Mouse (Mus musculus) layer of hippocampus, postnatal 10 days (tissue): ENCODE results near the gene Rtp3. TPM values are rescaled to one million over a fixed set of nuclear protein-coding genes. Genes with fewer than 3 reads are reported as not detected.

Experiments
- DNase-seq, 2 experiments: peaks; one replicate each; pipeline ENCODE4 v3.0.0; 2021; ENCODE audit warnings: low spot score in 2 of 2
- total RNA-seq, 2 experiments: library from RNA; stranded (reverse); gene quantifications; 2 replicates each; pipeline ENCODE4 v1.2.3; 2021

The Rtp3 gene
- total RNA-seq, 2 experiments from 2014 or later, result 0.21 TPM; not detected in 1

DNA sequence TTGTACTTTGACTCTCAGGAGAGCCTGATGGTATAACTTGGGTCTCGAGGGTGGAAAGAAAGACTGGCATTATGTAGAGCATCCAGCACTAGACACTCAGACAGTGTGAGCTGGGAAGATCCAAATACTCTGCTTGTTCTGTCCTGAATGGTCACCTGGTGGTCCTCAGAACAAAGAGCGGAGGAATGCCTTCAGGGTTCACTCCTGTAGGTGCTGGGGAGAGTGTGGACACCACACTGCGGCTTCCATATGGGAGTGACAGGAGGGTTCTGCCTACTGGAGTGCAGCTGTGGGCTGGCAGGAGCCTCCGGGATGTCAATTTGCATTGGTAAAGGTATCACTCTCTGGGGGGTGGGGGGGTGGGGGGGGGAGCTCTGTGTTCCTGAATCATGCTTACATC, 8.0 kb downstream of the Rtp3 start:
- no peak for DNase-seq

GRCm38 (mm10) chr9:110979411-110979810, 11.0 kb downstream of the Rtp3 start:
- no peak for DNase-seq

GRCm38 (mm10) chr9:110965910-110966231, 24.5 kb downstream of the Rtp3 start:
- no peak for DNase-seq

GRCm38 (mm10) chr9:110965062-110965909, 25.1 kb downstream of the Rtp3 start:
- no peak for DNase-seq

DNA sequence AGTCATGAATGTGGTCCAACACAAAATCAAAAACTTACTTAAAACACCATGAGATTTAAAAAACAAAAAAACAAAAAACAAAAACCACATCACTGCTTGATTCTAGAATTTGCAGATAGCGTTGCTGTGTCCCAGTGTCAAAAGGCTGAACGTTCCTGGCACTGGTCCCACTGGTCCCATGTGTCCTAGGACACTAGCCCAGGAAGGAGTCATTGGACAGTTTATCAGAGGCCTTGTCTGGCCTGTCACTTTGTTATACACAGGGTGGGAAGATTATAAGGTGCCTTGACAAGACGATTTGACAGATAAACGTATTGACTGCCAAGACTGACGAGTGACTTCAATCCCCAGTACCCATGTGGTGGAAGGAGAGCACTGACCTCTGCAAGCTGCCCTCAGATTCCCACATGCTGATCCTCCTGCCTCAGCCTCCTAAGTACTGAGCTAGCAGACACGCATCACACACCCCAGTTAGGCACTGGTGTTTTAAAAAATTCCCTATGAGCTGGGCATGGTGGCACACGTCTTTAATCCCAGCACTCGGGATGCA, 26.7 kb downstream of the Rtp3 start:
- no peak for DNase-seq

- no peak for DNase-seq
Measured at GRCm38 (mm10) chr9:110961386-110961785, 29.0 kb downstream of the Rtp3 start.

DNA sequence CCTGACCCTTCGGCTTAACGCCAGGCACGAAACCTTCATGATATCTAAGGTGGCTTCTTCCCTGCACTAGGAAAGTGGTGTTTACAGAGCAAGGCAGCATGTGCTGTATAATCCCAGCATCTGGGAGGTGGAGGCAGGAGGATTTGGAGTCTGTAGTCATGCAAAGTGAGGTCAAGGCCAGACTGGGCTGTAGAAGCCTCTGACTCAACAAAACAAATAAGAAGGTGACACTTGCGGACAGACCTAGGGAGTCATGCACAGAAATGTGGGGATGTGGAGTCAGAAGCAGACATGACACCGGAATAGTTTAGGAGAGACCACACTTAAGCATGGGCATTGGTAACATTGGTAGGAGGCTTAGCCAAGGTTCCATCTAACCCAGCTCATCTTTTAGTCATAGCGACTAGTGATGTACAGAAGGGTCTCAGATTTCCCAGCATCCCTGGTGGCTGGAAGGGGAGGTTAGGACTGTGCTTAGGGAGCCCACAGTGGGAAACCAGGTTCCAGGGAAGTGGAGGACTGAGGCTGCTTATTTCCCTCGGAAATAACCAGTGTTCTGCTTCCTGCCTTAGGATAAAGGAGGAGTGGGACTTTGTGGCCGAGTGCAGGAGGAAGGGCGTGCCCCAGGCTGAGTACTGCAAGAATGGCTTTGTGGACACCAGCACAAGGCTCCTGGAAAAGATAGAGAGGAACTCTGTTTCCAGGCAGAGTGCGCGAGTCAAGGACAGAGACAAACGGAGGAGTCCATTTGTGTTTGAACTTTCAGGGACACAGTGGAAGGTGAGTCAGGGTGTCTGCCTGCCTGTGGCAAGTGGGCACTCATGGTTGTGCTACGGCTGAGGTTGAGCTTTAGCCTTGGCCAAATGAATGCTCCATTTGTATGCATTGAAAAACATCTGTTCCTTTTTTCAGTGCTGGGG, 29.9 kb downstream of the Rtp3 start:
- DNase-seq, result no peak

GRCm38 (mm10) chr9:110959669-110960068, 30.7 kb downstream of the Rtp3 start:
- DNase-seq, result no peak

DNA sequence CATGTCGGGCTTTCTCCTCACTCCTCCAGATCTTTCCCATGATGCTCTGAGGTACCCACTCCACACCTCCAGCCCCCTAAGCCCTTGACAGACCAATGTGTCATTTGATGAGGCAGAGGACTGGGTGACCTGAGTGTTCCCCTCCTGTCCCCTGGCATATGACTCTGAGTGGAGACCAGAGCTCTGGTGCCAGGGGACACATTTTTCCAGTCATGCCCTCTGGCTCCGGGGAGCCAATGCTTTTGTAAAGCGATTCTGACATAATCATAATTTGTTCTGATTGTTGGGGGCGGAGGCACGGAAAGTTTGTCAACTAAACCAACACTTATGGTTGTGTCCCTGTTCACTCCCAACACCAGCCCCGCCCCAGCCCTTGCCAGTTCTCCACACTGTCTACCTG, 34.4 kb downstream of the Rtp3 start:
- DNase-seq, result no peak

DNA sequence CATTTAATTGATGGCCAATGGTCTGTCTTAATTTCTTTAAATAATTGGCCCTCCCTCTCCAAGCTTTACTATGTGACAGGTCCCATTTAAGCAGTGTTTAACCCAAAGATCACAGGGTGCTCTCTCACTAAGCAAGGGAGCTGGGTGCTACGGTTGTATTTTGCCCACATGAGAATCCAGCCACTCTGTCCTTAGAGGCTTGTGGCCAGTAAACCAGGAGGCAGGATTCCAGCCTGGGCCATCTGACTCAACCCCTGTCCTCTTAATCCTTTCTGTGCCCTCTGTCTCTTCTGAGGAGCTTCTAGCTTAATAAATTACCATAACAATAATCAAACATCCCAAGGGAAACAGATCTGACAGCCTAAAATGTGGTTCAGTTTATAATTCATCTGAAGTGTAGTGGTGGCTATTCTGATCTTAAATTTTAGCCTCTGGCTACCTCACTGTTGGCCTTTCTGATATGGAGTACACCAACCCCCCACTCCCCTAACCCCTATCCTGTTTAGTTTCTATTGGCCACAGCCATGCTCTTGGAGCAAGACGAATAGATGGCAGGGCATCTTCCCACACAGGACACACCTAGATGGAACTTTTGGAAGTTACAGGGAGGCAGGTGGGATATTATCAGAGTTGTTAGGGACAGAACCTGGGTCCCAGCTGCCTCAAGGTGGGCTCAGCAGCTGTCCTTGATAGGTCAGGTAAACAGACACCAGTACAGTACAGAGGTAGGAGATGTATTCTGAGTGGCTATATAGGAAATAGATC, 35.5 kb downstream of the Rtp3 start:
- DNase-seq, result no peak

DNA sequence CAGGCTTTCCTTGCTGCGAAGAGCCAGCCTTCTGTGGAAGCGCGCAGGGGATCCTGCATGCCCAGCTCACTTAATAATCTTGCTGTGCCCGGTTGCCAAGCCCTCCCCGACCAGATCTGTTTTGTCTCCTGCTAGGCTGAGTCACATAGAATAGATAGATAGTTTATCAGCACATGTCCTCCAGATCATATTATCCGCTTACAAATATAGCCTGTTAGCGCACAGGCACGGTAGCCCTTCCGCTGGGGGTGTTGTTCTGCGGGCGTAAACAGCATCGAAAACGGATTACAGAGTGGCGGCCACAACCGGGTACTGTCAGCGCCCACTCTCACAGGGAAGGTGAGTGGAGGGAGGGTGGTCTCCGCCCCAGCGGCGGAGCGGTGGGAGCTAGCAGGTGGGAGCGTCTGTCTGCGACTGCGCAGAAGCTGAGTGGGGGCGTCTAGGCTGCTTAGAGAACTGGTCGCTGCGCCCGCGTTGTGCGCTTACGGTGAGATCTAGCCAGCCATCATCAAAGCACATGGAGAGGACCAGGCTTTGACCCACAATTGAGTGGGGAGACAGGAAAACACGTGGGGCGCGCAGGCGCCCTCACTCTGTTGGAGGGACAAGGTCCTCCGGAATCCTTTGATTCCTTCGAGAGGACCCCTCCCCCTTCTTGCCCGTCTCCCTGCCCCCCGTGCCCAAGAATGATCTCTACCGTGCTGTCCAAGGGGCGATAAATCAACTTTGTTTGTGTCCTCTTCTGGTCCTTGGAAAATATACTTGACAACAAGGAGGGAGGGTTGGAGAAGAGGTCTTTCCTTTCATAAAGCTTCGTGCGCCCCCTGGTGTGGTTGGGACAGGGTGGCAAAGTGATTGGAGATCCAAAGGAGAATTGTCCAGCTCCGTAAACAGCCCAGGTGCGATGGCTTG, 36.6 kb downstream of the Rtp3 start:
- DNase-seq, result peak; percentile 80 to 85

DNA sequence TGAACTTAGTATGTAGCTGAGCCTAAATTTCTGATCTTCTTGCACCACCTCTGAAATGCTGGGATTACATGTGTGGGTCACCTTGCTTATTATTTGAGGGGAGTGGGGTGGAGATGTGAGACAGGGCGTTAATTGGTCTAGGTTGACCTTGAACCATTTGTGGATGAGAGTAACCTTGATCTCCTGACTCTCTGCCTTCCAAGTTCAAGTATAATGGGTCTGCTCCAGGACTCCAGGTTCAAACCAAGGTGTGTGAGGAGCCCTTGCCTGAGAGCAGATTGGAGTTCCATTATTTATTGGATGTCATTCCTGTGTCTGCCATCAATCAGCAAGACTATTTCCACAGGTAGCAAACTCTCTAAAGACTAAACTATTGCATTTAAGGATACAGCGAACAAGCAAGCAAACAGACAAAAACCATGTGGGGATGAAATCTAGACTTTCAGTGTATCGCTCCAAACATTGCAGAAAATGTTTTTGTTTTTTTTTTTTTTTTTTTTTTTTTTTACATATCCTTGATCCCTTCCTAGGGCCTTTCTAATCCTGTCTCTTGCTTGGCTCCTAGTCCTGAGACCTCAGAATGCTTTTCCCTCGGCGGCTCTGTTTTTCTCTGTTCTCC, 37.3 kb downstream of the Rtp3 start:
- DNase-seq, result no peak

GRCm38 (mm10) chr9:110952398-110952797, 38.0 kb downstream of the Rtp3 start:
- no peak for DNase-seq

DNA sequence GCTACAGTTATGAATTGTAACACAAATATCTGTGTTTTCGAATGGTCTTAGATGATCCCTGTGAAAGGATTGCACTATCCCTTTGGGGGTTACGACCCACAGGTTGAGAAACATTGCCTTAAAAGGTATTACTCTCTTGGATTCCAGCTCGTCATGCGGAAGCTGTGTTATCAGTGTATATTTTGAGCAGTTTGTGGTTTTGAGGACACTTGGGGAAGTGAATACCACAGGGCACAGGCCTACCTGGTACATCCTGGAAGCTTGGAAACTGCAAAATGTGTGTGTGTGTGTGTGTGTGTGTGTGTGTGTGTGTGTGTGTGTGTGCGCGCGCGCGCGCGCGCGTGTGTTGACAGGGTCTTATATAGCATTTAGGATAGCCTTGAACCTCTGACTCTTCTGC, 38.5 kb downstream of the Rtp3 start:
- no peak for DNase-seq

DNA sequence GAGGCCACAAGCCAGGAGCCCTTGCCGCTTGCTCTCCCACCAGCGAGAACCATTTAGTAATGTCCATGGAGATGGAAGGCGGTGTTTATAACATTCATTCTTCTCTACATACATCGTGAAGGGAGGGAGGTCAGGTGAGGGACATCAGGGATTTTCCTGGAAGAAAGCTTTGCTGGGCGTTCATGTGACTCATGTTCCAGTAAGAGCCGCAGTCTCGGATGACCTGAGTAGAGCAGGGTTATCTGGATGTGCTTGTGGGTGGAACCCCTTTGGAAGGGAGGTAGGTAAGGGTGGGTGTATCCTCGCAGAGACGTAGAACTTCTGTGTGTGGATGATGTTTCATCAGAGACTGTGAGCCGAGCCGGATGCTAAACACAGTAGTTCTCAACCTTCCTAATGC, 39.0 kb downstream of the Rtp3 start, which contains the start of gene Lrrc2:
Gene Lrrc2 (plus strand): TSS at position 149 of the 400 bp plus-strand sequence.
- no peak for DNase-seq

DNA sequence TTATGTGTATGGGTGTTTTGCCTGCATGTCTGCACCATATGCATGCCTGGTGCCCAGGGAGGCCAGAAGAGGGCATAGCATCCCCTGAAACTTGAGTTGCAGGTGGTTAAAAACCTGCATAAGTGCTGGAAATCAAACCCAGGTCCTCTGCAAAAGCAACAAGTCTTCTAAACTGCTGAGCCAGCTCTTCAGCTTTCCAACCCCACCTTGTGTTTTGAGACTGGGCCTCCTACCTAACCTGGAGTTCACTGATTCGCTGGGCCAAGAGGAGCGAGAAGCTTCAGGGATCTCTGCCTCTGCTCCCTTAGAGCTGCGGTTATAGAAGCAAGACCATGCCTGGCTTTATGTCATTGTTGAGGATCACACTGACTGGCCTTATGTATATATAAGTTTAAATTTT, 40.3 kb downstream of the Rtp3 start:
- DNase-seq, result no peak

DNA sequence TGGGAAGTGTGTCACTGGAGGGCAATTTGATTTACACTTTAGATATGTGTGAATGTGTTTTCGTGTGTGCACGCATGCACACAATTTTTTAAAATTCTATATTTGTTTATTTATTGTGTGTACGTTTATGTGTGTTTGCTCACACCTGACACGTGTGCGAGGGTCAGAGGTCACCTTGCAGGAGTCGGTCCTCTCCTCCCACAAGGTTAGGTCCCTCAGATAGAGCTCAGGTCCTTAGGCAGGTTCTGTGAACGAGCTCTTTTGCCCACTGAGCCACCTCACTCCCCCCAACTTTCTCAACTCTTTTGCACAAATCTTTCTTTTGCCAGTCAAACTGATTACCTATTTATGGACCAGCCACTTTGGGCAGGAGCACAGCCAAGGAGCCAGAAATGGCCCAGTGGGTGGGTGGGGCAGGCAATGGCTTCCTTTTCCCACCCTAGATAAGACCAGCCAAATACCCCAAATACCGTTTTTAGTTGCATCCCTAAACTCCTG, 41.5 kb downstream of the Rtp3 start:
- no peak for DNase-seq

DNA sequence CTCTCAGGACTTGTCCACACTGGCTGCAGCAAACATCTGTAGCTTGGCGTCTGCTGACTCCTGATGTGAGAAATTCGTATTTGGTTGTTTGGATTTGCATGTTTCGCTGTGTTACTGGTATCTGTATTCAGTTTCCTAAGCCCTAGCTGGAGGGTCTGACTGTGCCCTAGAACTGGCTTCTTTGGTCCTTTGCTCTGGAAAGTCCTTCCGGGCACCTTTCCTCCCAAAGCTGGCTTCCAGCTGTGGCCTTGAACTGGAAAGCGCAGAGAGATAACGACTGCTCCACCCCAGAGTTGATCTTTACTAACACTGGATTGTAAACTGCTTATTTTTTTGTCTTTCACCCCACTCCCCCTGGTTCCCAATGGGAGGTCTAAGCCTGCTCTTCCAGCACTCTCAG, 42.5 kb downstream of the Rtp3 start:
- no peak for DNase-seq

DNA sequence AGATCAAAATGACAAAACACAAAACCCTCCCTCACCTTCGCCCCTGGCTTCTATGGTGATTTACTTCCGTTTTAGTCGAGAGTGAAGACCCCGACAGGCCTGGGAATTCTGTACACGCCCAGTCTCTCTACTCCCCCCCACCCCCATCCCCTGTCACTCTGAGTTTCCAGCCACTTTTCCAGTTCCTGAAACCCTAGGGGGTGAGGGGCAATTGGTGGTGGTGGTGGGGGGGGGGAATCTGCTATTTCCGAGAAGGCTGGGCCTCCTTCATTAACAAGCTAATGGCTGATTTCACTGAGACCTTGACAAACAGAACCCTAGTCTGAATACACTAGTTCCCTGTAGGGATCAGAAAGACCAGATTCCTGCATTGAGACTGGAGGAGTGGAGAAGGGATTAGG, 43.1 kb downstream of the Rtp3 start:
- no peak for DNase-seq
